Mouse (Mus musculus) left cerebral cortex, adult 11 months (tissue): ENCODE data around the gene Gm12184.
"Not testable (repeated sequence)": the region's sequence is repeated elsewhere in the genome, so short reads cannot be mapped to it uniquely, and the experiment has no call there.

Experiments
- DNase-seq: peaks from one replicate; pipeline ENCODE4 v3.0.0; 2022; ENCODE audit warnings: low spot score

Gm12184 gene

DNA sequence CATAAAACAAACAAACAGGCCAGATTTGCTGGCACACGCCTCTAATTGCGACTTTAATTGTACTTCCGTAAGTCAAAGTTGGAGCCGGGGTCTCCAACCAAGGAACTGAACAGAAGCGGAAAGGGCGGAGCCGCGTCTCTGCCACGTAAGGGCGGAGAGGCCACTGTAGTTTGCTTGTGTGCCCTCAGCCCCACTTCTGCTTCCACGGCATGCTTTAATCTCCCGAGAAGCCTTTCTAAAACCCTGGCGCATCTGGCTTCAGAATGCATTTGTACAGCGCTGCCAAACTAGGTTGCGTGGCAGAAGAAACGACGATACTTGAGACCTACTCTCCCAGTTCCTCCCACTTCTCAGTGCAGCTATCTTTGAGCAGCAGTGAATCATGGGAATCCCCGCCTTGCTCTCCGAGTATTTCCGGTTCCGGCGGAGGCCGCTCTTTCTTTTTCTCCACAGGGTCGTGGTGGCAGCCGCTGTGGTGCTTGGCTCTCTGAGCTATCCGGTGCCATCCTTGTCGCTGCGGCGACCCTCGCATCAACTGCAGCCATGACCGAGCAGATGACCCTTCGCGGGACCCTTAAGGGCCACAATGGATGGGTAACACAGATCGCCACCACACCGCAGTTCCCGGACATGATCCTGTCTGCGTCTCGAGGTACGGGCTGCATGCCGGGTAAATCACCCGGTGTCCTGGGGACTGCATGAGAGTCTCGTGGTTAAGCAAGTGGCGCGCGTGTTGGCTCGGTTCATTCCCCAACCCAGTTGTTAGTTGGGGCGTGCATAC is 26.3 kb downstream of the Gm12184 start, which contains the start of gene Rack1:
Gene Rack1 (plus strand): TSS at position 412 of the 781 bp plus-strand sequence.
- DNase-seq = peak; percentile 77

GRCm38 (mm10) chr11:48798984-48799920 is 27.2 kb downstream of the Gm12184 start:
- no peak for DNase-seq

DNA sequence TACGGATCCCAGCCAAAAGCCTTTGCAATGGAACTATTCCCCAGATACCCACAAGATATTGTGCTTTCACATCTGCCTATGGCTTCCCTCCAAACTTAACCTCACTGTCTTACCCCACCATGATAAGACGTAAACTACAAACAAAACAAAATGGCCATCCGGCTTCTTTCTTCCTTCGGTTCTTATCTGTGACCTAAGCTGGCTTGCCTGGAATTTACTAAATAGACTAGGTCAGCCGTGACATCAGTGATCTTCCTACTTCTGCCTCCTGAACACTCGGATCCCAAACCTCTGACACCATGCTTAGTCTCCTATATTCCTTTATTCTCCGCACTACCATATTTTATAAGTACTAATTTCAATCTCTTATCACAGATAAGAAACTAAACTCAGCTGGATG is 28.1 kb downstream of the Gm12184 start:
- no peak for DNase-seq

DNA sequence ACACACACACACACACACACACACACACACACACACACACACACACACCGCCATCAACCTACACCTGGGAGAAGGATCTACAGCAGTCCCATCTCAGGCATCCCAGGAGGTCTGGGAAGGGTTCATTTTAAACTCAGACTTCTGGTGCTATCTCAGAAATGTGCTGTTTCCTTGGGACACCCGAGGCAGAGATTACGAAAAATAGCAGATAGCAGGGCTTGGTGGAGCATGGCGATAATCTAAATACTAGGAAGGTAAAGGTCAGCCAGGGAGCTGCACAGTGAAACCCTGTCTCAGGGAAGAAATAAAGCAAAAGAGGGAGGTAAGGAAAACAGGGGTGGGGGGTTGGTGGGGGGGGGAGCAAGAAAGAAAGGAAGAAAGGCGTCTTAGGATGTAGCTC is 29.2 kb downstream of the Gm12184 start:
- no peak for DNase-seq

GRCm38 (mm10) chr11:48796290-48796689 is 30.2 kb downstream of the Gm12184 start:
- no peak for DNase-seq

DNA sequence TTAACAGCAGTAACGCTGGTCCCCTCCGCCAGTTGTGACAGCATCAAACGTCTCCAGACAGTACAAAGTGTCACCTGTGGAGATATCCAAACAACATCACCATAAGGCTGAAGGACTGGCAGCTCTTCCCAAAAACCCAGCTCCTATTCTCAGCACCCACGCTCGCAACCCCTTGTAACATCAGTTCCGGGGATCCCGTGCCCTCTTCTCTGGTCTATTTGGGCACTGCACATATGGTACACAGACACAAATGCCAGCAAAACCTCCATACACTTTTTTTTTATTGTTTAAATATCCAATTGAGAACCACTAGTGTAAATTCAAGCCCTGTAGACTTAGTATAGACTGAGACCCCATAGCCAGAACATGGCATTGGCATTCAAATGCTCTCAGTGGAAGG is 31.2 kb downstream of the Gm12184 start:
- no peak for DNase-seq

DNA sequence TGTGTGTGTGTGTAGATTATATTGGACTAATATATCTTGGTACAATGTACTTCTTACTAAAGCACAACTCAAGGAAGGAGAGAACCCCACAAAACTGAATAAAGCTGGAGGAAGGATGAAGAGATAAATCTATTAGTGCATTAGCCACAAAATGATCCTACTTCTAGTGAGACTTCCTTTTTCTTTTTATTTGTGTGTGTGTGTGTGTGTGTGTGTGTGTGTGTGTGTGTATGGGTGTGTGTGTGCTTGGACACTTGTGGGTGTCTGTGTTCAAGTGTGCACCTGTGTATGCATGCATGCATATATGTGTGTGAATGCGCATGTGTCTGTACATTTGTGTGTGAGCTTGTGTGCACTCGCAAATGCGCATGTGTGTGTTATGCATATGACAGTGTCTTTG is 33.3 kb downstream of the Gm12184 start:
- DNase-seq = no peak

GRCm38 (mm10) chr11:48791894-48792293 is 34.6 kb downstream of the Gm12184 start:
- DNase-seq = not testable (repeated sequence)

GRCm38 (mm10) chr11:48790946-48791345 is 35.5 kb downstream of the Gm12184 start:
- no peak for DNase-seq

DNA sequence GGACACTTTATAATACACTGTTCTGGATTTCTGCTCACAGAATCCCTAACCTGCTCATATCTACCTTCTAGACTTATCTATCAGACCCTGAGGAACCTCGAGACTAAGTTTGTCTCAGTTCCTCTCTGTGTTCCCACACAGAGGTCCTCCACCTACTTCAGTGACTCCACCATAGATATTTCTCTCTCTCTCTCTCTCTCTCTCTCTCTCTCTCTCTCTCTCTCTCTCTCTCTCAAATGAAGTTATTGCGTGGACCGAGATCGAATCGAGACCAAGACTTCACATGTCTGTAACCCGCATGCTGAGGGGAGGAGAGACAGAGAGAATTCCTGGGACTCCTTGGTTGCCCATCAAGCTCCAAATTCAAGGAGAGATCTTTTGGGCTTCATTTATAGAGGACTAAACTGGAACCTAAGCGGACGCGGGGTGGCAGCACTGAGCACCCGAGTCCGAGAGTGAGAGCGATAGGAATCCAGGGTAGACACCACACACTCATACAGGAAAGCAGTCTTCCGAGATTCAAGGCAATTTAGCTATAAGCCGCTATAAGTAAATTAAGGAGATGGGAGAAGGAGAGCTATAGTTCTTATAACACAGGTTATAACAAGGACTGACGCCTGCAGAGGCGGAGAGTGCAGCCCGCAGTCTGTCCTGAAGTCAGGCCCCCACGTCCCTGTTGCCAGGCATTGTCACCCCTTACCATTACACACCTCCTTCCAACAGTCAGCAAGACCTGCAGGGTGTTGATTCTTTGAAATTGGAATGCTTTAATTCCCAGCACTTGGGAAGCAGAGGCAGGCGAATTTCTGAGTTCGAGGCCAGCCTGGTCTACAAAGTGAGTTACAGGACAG is 36.3 kb downstream of the Gm12184 start:
- peak; percentile 74 for DNase-seq

- no peak for DNase-seq
These were observed 37.2 kb downstream of the Gm12184 start for GRCm38 (mm10) chr11:48789215-48789614.

GRCm38 (mm10) chr11:48788311-48789089 is 38.0 kb downstream of the Gm12184 start:
- DNase-seq = peak; percentile 51

DNA sequence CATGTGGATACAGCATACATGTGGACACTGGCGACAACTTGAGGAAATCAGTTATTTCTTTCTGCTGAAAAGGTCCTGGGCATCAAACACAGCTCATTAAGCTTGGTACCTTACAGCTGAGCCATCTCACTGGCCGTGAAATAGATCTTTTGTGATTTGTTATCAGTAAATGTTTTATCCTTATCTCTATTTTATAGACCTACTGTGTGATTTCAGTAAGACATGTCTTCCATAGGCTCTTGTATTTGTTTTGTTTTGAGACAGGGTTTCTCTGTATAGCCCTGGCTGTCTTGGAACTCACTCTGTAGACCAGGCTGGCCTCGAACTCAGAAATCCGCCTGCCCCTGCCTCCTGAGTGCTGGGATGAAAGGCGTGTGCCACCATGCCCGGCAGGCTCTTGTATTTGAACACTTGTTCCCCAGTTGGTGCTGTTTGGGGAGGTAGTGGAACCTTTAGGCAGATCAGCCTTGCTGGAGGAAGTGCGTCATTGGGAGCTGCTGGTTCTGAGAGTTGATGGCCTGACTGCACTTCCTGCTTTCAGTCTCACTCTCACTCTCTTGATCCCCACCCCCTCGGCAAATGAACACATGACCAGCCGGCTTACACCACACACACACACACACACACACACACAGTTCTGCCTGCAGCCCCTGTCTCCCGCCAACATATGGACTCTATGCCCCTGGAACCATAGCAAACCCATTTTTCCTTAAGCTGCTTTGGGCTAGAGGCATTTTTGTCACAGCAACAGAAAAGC is 38.8 kb downstream of the Gm12184 start:
- DNase-seq = no peak

DNA sequence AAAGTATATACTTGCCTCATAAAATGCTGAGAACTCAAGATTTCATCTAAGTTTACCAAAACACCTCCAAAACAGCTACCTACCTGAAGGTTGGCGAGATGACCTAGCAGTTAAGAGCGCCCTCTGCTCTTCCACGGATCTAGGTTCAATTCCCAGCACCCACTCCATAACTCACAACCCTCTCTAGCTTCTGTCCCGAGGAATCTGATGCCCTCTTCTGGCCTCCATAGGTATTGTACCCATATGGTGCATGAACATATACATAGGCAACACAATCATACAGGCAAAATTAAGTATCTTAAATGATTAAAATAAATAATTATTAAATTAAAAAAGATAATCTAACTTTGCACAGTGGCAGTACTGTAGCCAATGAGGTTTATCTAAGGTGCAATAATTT is 44.2 kb downstream of the Gm12184 start:
- no peak for DNase-seq

DNA sequence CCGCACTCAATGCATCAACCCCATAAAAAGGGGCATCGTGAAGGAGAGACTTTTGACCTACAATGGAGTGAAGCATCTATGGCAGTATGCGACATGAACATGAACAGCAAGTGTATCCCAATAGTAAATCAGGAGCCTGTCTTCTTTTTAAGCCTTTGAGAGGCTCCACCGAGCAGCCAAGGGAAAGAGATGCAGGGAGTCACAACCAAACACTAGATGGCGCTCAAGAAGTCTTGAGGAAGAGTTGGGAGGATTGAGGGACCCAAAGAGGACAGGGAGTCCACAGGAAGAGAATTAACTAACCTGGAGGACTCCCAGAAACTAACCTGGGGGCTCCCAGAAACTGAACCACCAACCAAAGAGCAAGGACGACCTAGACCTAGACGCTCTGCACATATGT is 47.0 kb downstream of the Gm12184 start:
- DNase-seq = no peak

DNA sequence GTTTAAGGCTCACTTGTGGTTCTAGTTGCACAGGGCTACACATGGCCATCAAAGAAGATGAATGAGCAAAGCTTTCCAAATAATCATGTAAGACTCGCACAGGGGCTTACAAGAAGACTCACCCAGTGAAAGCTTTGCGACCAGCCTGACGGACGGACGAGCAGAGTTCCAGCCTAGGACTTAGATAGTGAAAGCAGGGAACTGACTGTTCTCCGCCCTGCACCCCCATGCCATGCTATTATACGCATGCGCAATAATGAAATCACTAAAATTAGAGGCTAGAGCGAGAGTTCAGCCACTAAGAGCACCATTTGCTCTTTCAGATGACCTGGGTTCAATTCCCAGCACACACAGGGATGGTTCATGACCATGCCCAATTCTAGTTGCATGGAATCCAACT is 49.2 kb downstream of the Gm12184 start:
- no peak for DNase-seq

DNA sequence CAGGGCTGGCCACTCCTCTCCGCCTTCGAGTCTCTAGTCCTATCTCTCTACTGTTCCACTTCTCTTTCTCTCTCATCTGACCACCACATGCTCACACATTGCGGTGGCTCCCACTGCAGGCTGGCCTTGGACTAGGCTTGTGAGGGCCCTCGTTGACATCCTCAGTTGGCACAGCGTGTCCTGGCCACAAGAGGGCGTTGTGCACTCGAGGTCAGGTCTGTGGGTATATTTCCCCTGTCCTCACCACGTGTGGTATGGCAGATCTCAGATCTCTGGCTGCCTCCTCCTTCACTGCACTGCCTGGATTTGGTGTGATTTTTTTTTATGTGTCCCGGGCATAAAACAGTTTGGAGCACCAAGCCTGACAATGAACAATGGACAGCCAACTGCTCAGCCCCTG is 49.8 kb downstream of the Gm12184 start:
- DNase-seq = no peak

DNA sequence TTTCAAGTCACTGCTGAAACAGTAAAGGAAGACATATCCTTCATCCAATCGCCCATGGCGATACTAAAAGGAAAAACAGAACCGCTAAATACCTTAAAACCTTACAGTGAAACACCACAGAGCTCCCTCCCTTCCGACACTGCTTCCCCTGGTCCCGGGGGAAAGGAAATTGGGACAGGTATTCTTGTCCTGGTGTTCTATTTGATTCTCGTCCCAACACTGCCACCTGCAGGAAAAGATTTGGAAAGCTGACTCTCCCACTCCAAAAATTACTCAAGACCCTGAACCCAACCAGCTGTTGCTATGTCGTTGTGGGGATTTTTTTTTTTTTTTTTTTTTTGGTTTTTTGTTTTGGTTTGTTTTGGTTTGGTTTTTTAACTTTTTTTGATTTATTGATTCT is 51.0 kb downstream of the Gm12184 start:
- no peak for DNase-seq
